Mouse (Mus musculus) stomach, postnatal 0 days (tissue): ENCODE data around the gene Peak1.

Experiments used
- CTCF ChIP-seq: IDR thresholded peaks from 2 replicates; pipeline ENCODE4 v1.5.1; 2016; ENCODE audit warnings: antibody characterized with exemption, low read depth, mild to moderate bottlenecking, moderate library complexity
- EP300 ChIP-seq: optimal IDR thresholded peaks from 2 replicates; pipeline ENCODE3; 2016; ENCODE audit warnings: antibody characterized with exemption

- TF ChIP-seq CTCF (no peak), EP300 (peak; percentile 60)
Observed at GRCm38 (mm10) chr9:56464863-56465654, 47.2 kb upstream of the Peak1 start.
